Mouse (Mus musculus): Measurements from ENCODE around the gene Frs2. TPM values are rescaled to one million over a fixed set of nuclear protein-coding genes. Genes with fewer than 3 reads are reported as not detected.

The Frs2 gene
- 19.8 and 21.4 TPM in 2 replicates for polyA plus RNA-seq (2016; fragmentation: Nextera tagmentation; extraction: Ambion mirVana)

GRCm38 (mm10) chr10:117148361-117149003 is at the start of gene Frs2:
TSS of gene Frs2 (minus strand) at chr10:117148534.
- 0 out of 2 replicates have a peak, but pooled peaks cover 3% of the 10 kb centered on the region for H3K36me3 ChIP-seq
- peaks cover 61% of the 10 kb centered on the region for H3K4me1 ChIP-seq (replicated peaks)
- H3K9me3 ChIP-seq = no peaks in the 10 kb centered on the region
- peak within 1 kb of the TSS; percentile 97 for H3K4me3 ChIP-seq
- peak; percentile 95 for DNase-seq (ENCODE audit: low spot score)
- under 1% methylated on average over 57 of the region's 57 CpGs for WGBS
- H3K27me3 ChIP-seq (ENCODE audit: insufficient read depth, poor library complexity, severe bottlenecking) = peaks cover 29% of the 10 kb centered on the region
- peak within 1 kb of the TSS; percentile 97 for H3K27ac ChIP-seq

- no peak for DNase-seq (ENCODE audit: low spot score)
- Histone ChIP-seq H3K9me3 (no peaks in the 10 kb centered on the region), H3K4me1 (replicated peaks) (peaks cover 13% of the 10 kb centered on the region), H3K36me3 (no peaks in the 10 kb centered on the region), H3K27me3 (ENCODE audit: insufficient read depth, poor library complexity, severe bottlenecking) (no peaks in the 10 kb centered on the region), H3K27ac (no peak overlapping the region), H3K4me3 (no peak overlapping the region)
- 89% methylated on average over 3 of the region's 3 CpGs for WGBS
Measured at GRCm38 (mm10) chr10:117196696-117197095, 48.4 kb upstream of the Frs2 start.

- Histone ChIP-seq H3K27me3 (ENCODE audit: insufficient read depth, poor library complexity, severe bottlenecking) (no peaks in the 10 kb centered on the region), H3K27ac (no peak overlapping the region), H3K4me1 (replicated peaks) (peaks cover 13% of the 10 kb centered on the region), H3K4me3 (no peak overlapping the region), H3K9me3 (no peaks in the 10 kb centered on the region), H3K36me3 (no peaks in the 10 kb centered on the region)
- WGBS = 95% methylated on average over 4 of the region's 4 CpGs
- no peak for DNase-seq (ENCODE audit: low spot score)
Measured at GRCm38 (mm10) chr10:117195748-117196147, 47.4 kb upstream of the Frs2 start.

GRCm38 (mm10) chr10:117195005-117195404 is 46.7 kb upstream of the Frs2 start:
- DNase-seq (ENCODE audit: low spot score) = no peak
- 93% methylated on average over 12 of the region's 12 CpGs for WGBS
- H3K36me3 ChIP-seq = no peaks in the 10 kb centered on the region
- no peaks in the 10 kb centered on the region for H3K9me3 ChIP-seq
- H3K4me3 ChIP-seq = no peak overlapping the region
- H3K27me3 ChIP-seq (ENCODE audit: insufficient read depth, poor library complexity, severe bottlenecking) = no peaks in the 10 kb centered on the region
- peaks cover 10% of the 10 kb centered on the region for H3K4me1 ChIP-seq (replicated peaks)
- no peak overlapping the region for H3K27ac ChIP-seq

- Histone ChIP-seq H3K4me3 (no peak overlapping the region), H3K36me3 (no peaks in the 10 kb centered on the region), H3K9me3 (no peaks in the 10 kb centered on the region), H3K4me1 (replicated peaks) (no peaks in the 10 kb centered on the region), H3K27ac (no peak overlapping the region), H3K27me3 (ENCODE audit: insufficient read depth, poor library complexity, severe bottlenecking) (no peaks in the 10 kb centered on the region)
- DNase-seq (ENCODE audit: low spot score) = no peak
- WGBS = 86% methylated on average over 5 of the region's 5 CpGs
Measured at GRCm38 (mm10) chr10:117193364-117193763, 45.0 kb upstream of the Frs2 start.

GRCm38 (mm10) chr10:117185399-117186089 is 37.2 kb upstream of the Frs2 start:
- Histone ChIP-seq H3K4me1 (replicated peaks) (0 out of 2 replicates have a peak, but pooled peaks cover 3% of the 10 kb centered on the region), H3K36me3 (no peaks in the 10 kb centered on the region), H3K9me3 (no peaks in the 10 kb centered on the region), H3K27ac (no peak overlapping the region), H3K27me3 (ENCODE audit: insufficient read depth, poor library complexity, severe bottlenecking) (no peaks in the 10 kb centered on the region), H3K4me3 (no peak overlapping the region)
- DNase-seq (ENCODE audit: low spot score) = no peak
- 74% methylated on average over 9 of the region's 9 CpGs for WGBS

- Histone ChIP-seq H3K36me3 (no peaks in the 10 kb centered on the region), H3K9me3 (no peaks in the 10 kb centered on the region), H3K27me3 (ENCODE audit: insufficient read depth, poor library complexity, severe bottlenecking) (no peaks in the 10 kb centered on the region), H3K4me1 (replicated peaks) (0 out of 2 replicates have a peak, but pooled peaks cover 3% of the 10 kb centered on the region), H3K27ac (no peak overlapping the region), H3K4me3 (no peak overlapping the region)
- 65% methylated on average over 3 of the region's 3 CpGs for WGBS
- DNase-seq (ENCODE audit: low spot score) = no peak
Measured at GRCm38 (mm10) chr10:117181098-117181497, 32.8 kb upstream of the Frs2 start.

GRCm38 (mm10) chr10:117174645-117175044 is 26.3 kb upstream of the Frs2 start:
- Histone ChIP-seq H3K27ac (peak overlapping the region; percentile 59; the same call in 1 of the 2 replicates), H3K4me3 (0 out of 2 replicates have a peak overlapping the region, but pooled peaks have one; percentile 23), H3K9me3 (no peaks in the 10 kb centered on the region), H3K4me1 (replicated peaks) (peaks cover 21% of the 10 kb centered on the region), H3K27me3 (ENCODE audit: insufficient read depth, poor library complexity, severe bottlenecking) (no peaks in the 10 kb centered on the region), H3K36me3 (no peaks in the 10 kb centered on the region)
- WGBS = 55% methylated on average over 12 of the region's 12 CpGs
- DNase-seq (ENCODE audit: low spot score) = no peak

- Histone ChIP-seq H3K4me3 (peak overlapping the region; percentile 23; the same call in 1 of the 2 replicates), H3K27ac (peak overlapping the region; percentile 59; the same call in 1 of the 2 replicates), H3K36me3 (no peaks in the 10 kb centered on the region), H3K9me3 (no peaks in the 10 kb centered on the region), H3K4me1 (replicated peaks) (peaks cover 21% of the 10 kb centered on the region), H3K27me3 (ENCODE audit: insufficient read depth, poor library complexity, severe bottlenecking) (no peaks in the 10 kb centered on the region)
- no peak for DNase-seq (ENCODE audit: low spot score)
- WGBS = 39% methylated on average over 13 of the region's 13 CpGs
Measured at GRCm38 (mm10) chr10:117173566-117174438, 25.5 kb upstream of the Frs2 start.

GRCm38 (mm10) chr10:117173111-117173510 is 24.8 kb upstream of the Frs2 start:
- DNase-seq (ENCODE audit: low spot score) = no peak
- WGBS = 90% methylated on average over 1 of the region's 1 CpGs
- Histone ChIP-seq H3K4me3 (no peak overlapping the region), H3K27me3 (ENCODE audit: insufficient read depth, poor library complexity, severe bottlenecking) (no peaks in the 10 kb centered on the region), H3K27ac (no peak overlapping the region), H3K4me1 (replicated peaks) (peaks cover 21% of the 10 kb centered on the region), H3K9me3 (no peaks in the 10 kb centered on the region), H3K36me3 (no peaks in the 10 kb centered on the region)

GRCm38 (mm10) chr10:117172069-117172468 is 23.7 kb upstream of the Frs2 start:
- Histone ChIP-seq H3K27ac (no peak overlapping the region), H3K4me1 (replicated peaks) (peaks cover 21% of the 10 kb centered on the region), H3K36me3 (no peaks in the 10 kb centered on the region), H3K9me3 (no peaks in the 10 kb centered on the region), H3K4me3 (no peak overlapping the region), H3K27me3 (ENCODE audit: insufficient read depth, poor library complexity, severe bottlenecking) (no peaks in the 10 kb centered on the region)
- WGBS = 43% methylated on average over 3 of the region's 3 CpGs
- DNase-seq (ENCODE audit: low spot score) = no peak

GRCm38 (mm10) chr10:117166785-117167425 is 18.6 kb upstream of the Frs2 start:
- DNase-seq (ENCODE audit: low spot score) = no peak
- WGBS = 89% methylated on average over 11 of the region's 11 CpGs

More at GRCm38 (mm10) chr10:117166785-117167425, 18.6 kb upstream of the Frs2 start:
- Histone ChIP-seq H3K27ac (no peak overlapping the region), H3K9me3 (no peaks in the 10 kb centered on the region), H3K4me3 (no peak overlapping the region), H3K36me3 (no peaks in the 10 kb centered on the region), H3K27me3 (ENCODE audit: insufficient read depth, poor library complexity, severe bottlenecking) (no peaks in the 10 kb centered on the region), H3K4me1 (replicated peaks) (0 out of 2 replicates have a peak, but pooled peaks cover 4% of the 10 kb centered on the region)
